ENCODE assay signal across 15 mouse cellular contexts in genomic region chr6:135501791-135502190, GRCm38 (mm10).
"Had no signal": no experiment of that assay in that cellular context is flagged by ENCODE, and none has a peak within 500 bp of the region (broad histone marks: within the 10 kb centered on the region; RNA-seq: fewer than 3 reads in every experiment).

No protein-coding gene starts in this region.

- H3K4me1 ChIP-seq: neural tube, embryonic 13.5 days; neural tube, embryonic 15.5 days; stomach, embryonic 15.5 days had no signal

- H3K4me3 ChIP-seq: neural tube, embryonic 13.5 days; neural tube, embryonic 15.5 days; stomach, embryonic 15.5 days had no signal

- H3K9ac ChIP-seq: neural tube, embryonic 13.5 days; neural tube, embryonic 15.5 days; stomach, embryonic 15.5 days had no signal

- H3K4me2 ChIP-seq: neural tube, embryonic 13.5 days; neural tube, embryonic 15.5 days; stomach, embryonic 15.5 days had no signal

- H3K9me3 ChIP-seq: neural tube, embryonic 13.5 days; neural tube, embryonic 15.5 days; stomach, embryonic 15.5 days had no signal

- H3K27me3 ChIP-seq: neural tube, embryonic 13.5 days; neural tube, embryonic 15.5 days; stomach, embryonic 15.5 days had no signal

- H3K36me3 ChIP-seq: neural tube, embryonic 13.5 days; neural tube, embryonic 15.5 days; stomach, embryonic 15.5 days had no signal

- H3K27ac ChIP-seq: neural tube, embryonic 13.5 days; neural tube, embryonic 15.5 days; stomach, embryonic 15.5 days; stomach, postnatal 0 days had no signal

- DNase-seq: right cerebral cortex, adult 18-20 months; right cerebral cortex, postnatal 14 days; right cerebral cortex, postnatal 25 days; right cerebral cortex, postnatal 4 days; spleen, adult 18-20 months; thymus, adult 18-20 months; thymus, adult 2 months; thymus, postnatal 14 days; thymus, postnatal 25 days; thymus, postnatal 36 days; thymus, postnatal 4 days had no signal
